Mouse (Mus musculus) forebrain, embryonic 15.5 days (tissue): ENCODE data around the gene Dhtkd1. TPM values are rescaled to one million over a fixed set of nuclear protein-coding genes. Genes with fewer than 3 reads are reported as not detected.

Source experiments
- ATAC-seq: fragments of 200-750 bp; cut with Nextera tagmentation; replicated peaks from 2 replicates; pipeline ENCODE4 v1.8.0; 2017; ENCODE audit warnings: mild to moderate bottlenecking, moderate TSS enrichment, moderate library complexity
- H3K27ac ChIP-seq: fragments of 300-500 bp; sonication (generic); replicated peaks from 2 replicates; pipeline ENCODE4 v1.5.1; 2015; ENCODE audit warnings: mild to moderate bottlenecking, inconsistent platforms
- H3K27me3 ChIP-seq: fragments of 300-500 bp; sonication (generic); 2 replicates; pipeline ENCODE4 v1.6.1; 2015; ENCODE audit warnings: inconsistent platforms
- H3K36me3 ChIP-seq: fragments of 300-500 bp; sonication (generic); 2 replicates; pipeline ENCODE4 v1.6.1; 2015; ENCODE audit warnings: mild to moderate bottlenecking, inconsistent platforms
- H3K4me1 ChIP-seq: fragments of 300-500 bp; sonication (generic); 2 replicates; pipeline ENCODE4 v1.6.1; 2015; ENCODE audit warnings: inconsistent platforms
- H3K4me2 ChIP-seq: fragments of 300-500 bp; sonication (generic); replicated peaks from 2 replicates; pipeline ENCODE4 v1.6.1; 2015; ENCODE audit warnings: mild to moderate bottlenecking, inconsistent platforms
- H3K4me3 ChIP-seq: fragments of 300-500 bp; sonication (generic); 2 replicates; pipeline ENCODE4 v1.5.1; 2015; ENCODE audit warnings: mild to moderate bottlenecking, inconsistent platforms
- H3K9ac ChIP-seq: fragments of 300-500 bp; sonication (generic); replicated peaks from 2 replicates; pipeline ENCODE4 v1.6.1; 2015; ENCODE audit warnings: mild to moderate bottlenecking, inconsistent platforms
- H3K9me3 ChIP-seq: fragments of 300-500 bp; sonication (generic); 2 replicates; pipeline ENCODE4 v1.6.1; 2016; ENCODE audit warnings: inconsistent platforms
- WGBS: fragments of 180-500 bp; shearing (Covaris S2); methylation state at CpG from one replicate; pipeline ENCODE4 v1.1.7; 2015; ENCODE audit warnings: mixed read lengths; 5-methylcytosine and 5-hydroxymethylcytosine counted together
- polyA plus RNA-seq: library from polyadenylated mRNA; unstranded; fragments of >200 nt; fragmentation: Nextera tagmentation; extraction: Ambion mirVana; gene quantifications from 2 replicates; pipeline ENCODE4 v1.2.1, GENCODE M21; 2015

The Dhtkd1 gene
- polyA plus RNA-seq, 1 experiment from 2014 or later: 8.9 TPM

DNA sequence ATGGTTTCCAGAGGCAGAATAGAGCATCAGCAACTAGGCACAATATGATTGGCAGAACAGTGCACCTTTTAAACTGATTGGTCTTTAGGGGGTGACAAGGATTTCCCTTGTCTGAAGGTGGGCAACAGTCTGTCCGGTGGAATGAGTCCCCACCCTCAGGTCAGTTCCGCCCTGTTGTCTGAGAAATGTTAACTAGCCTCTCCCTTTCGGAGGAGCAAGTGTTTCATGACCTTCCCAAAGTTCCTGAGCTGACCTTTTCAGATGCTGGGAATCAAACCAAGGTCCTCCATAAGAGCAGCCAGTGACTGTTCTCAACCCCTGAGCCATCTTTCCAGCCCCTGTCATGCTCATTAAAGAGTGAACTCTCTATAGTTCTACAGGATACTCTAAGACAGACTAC lies 4.3 kb upstream of the Dhtkd1 start:
- Histone ChIP-seq H3K27ac (no peak overlapping the region), H3K9ac (no peak overlapping the region), H3K27me3 (no peaks in the 10 kb centered on the region), H3K4me1 (peaks cover 15% of the 10 kb centered on the region), H3K4me3 (no peak overlapping the region), H3K9me3 (no peaks in the 10 kb centered on the region), H3K36me3 (no peaks in the 10 kb centered on the region), H3K4me2 (no peak overlapping the region)
- ATAC-seq: no peak
- WGBS: 85% methylated on average over 3 of the region's 3 CpGs

DNA sequence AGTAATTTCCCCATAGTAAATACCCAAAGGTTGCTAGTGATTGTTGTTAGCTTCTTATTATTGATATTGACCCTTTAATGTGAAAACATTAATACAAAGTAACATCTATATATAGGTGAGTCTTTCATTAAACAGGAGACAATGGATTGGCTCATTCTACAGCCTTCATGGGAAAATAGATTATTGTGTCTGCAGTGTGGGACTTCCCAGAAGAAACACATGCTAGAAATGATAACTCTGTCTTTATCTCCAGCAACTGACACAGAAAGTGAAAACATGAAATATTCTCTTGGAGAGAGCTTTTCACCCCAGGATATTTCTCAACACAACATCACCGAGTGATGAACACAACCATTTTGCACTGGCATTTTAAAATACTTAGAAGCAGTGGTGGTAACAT lies 3.0 kb upstream of the Dhtkd1 start:
- 93% methylated on average over 1 of the region's 1 CpGs for WGBS
- Histone ChIP-seq H3K9me3 (no peaks in the 10 kb centered on the region), H3K4me2 (no peak overlapping the region), H3K27me3 (no peaks in the 10 kb centered on the region), H3K4me1 (peaks cover 15% of the 10 kb centered on the region), H3K36me3 (no peaks in the 10 kb centered on the region), H3K4me3 (no peak overlapping the region), H3K9ac (no peak overlapping the region), H3K27ac (no peak overlapping the region)
- no peak for ATAC-seq

DNA sequence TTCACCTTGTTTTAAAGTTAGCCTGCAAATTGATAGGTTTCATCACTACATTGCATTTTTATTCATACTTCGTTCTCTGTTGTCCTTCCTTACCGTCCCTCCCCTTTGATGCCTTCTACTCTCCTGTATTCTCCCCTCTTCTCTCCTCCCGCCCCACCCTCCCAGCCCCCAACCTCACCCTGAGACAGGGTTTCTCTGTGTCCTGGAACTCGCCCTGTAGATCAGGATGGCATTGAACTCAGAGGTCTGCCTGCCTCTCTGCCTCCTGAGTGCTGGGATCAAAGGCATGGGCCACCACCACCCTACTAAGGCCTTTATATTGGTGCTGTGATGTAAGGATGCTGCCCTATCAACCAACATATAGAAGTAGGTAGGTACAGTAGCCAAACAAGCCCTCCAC lies 479 bp upstream of the Dhtkd1 start:
- 40% methylated on average over 4 of the region's 4 CpGs for WGBS
- peak overlapping the region; percentile 82 for H3K4me2 ChIP-seq
- H3K4me3 ChIP-seq: peak overlapping the region; percentile 63
- no peak for ATAC-seq
- no peak overlapping the region for H3K9ac ChIP-seq
- H3K27me3 ChIP-seq: no peaks in the 10 kb centered on the region
- no peak overlapping the region for H3K27ac ChIP-seq
- H3K9me3 ChIP-seq: no peaks in the 10 kb centered on the region
- H3K4me1 ChIP-seq: peaks cover 10% of the 10 kb centered on the region
- no peaks in the 10 kb centered on the region for H3K36me3 ChIP-seq

DNA sequence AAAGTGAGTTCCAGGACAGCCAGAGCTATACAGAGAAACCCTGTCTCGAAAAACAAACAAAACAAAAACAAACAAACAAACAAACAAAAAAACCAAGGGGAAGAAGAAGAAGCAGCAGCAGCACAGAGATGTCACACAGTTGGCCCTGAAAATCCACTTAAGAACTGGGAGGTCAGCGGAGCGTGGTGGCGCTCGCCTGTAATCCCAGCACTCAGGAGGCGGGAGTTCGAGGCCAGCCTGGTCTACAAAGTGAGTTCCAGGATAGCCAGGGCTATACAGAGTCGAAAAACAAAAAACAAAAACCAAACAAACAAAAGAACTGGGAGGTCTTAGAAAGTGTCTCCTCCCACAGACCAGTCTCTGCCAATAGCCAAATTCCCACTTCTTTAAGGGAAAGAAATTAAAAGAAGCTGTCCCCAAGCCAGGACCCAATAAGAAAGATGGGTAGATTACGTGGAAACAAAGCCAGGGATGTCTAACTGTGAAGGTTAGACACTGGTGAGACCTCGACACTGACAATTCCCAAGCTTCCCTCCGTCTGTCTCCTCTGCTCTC lies 654 bp downstream of the Dhtkd1 start:
- Histone ChIP-seq H3K4me3 (peak overlapping the region; percentile 63), H3K27me3 (no peaks in the 10 kb centered on the region), H3K27ac (0 out of 2 replicates have a peak overlapping the region, but pooled peaks have one; percentile 8), H3K9me3 (no peaks in the 10 kb centered on the region), H3K4me2 (peak overlapping the region; percentile 82), H3K9ac (peak overlapping the region; percentile 66), H3K4me1 (peaks cover 10% of the 10 kb centered on the region), H3K36me3 (no peaks in the 10 kb centered on the region)
- peak; percentile 9 for ATAC-seq
- 57% methylated on average over 11 of the region's 11 CpGs for WGBS

DNA sequence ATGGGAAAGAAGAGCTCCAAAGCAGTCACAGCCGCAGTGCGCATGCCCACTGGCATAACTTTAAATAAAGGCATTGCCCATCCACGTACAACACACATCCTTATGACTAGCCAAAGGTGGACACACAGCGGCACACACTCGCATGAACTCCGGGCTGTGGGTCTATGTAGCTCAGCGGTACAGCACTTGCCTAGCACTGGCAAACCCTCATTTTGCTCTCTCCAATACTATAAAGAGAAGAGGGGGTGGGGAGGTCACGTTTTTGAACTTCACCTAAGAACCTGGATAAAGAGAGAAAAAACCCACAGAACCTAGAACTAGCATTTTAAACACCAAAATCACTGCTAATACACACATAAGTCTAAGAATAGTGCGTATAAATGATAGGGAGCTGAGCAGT lies 1.7 kb downstream of the Dhtkd1 start:
- Histone ChIP-seq H3K9me3 (no peaks in the 10 kb centered on the region), H3K36me3 (no peaks in the 10 kb centered on the region), H3K27me3 (no peaks in the 10 kb centered on the region), H3K9ac (no peak overlapping the region), H3K27ac (no peak overlapping the region), H3K4me3 (no peak overlapping the region), H3K4me2 (no peak overlapping the region), H3K4me1 (peaks cover 10% of the 10 kb centered on the region)
- 94% methylated on average over 9 of the region's 9 CpGs for WGBS
- no peak for ATAC-seq

DNA sequence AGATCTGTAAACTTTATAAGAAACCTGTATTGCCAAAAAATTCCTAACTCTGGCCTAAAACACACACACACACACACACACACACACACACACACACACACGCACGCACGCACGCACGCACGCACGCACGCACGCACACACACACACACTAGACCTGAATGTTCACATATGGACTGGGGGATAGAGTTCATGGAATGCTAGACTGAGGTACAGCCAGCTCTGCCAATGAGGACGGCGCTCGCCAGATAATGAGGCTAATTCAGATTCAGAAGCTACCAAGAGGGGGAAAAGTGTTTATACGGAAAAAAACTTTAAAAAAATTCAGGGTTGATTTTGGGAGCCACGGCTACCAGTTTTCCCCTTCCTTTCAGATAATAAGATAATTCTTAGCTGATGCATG lies 2.7 kb downstream of the Dhtkd1 start:
- ATAC-seq: no peak
- no peak overlapping the region for H3K4me3 ChIP-seq
- WGBS: 90% methylated on average over 14 of the region's 14 CpGs

DNA sequence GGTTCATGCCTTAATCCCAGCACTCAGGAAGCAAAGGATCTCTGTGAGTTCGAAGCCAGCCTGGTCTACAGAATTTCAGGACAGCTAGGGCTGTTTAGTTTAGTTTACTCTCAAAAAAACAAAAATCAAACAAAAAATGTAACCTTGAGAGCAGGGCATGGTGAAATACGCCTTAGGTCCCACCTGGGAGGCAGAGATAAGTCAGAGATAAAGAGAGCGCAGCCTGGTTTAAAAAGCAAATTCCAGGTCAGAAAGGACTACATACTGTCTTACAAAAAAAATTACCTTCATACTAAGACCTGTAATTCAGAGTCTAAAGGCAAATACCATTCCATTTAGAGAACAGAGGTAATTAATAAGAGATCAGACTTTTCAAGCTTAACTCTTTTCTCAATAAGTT lies 3.3 kb downstream of the Dhtkd1 start:
- no peaks in the 10 kb centered on the region for H3K36me3 ChIP-seq
- H3K9ac ChIP-seq: no peak overlapping the region
- ATAC-seq: no peak
- no peaks in the 10 kb centered on the region for H3K9me3 ChIP-seq
- WGBS: 95% methylated on average over 3 of the region's 3 CpGs
- peaks cover 10% of the 10 kb centered on the region for H3K4me1 ChIP-seq
- H3K4me3 ChIP-seq: no peak overlapping the region
- no peak overlapping the region for H3K4me2 ChIP-seq
- no peaks in the 10 kb centered on the region for H3K27me3 ChIP-seq
- no peak overlapping the region for H3K27ac ChIP-seq

More for the DNA sequence above, 2.7 kb downstream of the Dhtkd1 start:
- no peak overlapping the region for H3K9ac ChIP-seq
- no peaks in the 10 kb centered on the region for H3K9me3 ChIP-seq
- H3K27ac ChIP-seq: no peak overlapping the region
- H3K27me3 ChIP-seq: no peaks in the 10 kb centered on the region
- no peaks in the 10 kb centered on the region for H3K36me3 ChIP-seq
- H3K4me1 ChIP-seq: peaks cover 10% of the 10 kb centered on the region
- no peak overlapping the region for H3K4me2 ChIP-seq

DNA sequence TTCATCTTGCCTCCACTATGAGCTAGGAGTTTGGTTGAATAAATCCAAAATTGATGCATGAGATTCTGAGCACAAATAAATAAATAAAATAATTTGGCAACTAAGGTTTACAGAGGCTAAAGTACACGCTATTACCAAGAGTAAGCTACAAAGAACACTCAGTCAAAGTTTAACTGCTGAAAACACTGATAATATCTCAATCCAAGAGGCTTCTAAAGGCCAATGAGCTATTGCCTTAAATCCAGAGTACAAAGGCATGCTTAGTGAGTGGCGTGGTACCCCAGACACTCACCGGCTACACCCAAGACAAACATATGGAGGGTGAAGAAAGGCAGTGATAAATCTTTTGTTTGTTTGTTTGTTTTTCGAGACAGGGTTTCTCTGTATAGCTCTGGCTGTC lies 6.0 kb downstream of the Dhtkd1 start:
- 95% methylated on average over 4 of the region's 4 CpGs for WGBS
- no peak overlapping the region for H3K27ac ChIP-seq
- H3K36me3 ChIP-seq: no peaks in the 10 kb centered on the region
- no peaks in the 10 kb centered on the region for H3K27me3 ChIP-seq
- no peak overlapping the region for H3K4me3 ChIP-seq
- H3K9me3 ChIP-seq: no peaks in the 10 kb centered on the region
- no peaks in the 10 kb centered on the region for H3K4me1 ChIP-seq
- ATAC-seq: no peak
- no peak overlapping the region for H3K9ac ChIP-seq
- no peak overlapping the region for H3K4me2 ChIP-seq

DNA sequence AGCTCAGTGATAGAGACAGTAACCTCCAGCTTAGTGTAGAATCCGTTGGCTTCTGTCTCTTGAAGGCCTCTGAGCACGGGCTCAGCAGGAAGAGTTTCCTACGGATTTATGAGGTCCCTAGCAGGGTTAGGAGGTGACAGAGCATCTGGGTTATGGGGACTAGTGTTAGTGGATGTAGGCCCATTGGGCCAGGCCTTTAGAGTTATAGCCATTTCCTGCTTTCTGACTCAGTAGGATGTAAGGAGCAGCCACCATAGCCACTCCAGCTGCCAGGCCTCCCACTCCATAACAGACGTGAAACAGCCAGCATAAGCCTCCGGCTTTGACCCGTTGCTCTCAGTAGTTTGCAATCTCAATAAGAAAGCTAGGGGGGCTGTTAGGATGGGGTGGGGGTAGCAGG lies 6.5 kb downstream of the Dhtkd1 start:
- no peak for ATAC-seq

DNA sequence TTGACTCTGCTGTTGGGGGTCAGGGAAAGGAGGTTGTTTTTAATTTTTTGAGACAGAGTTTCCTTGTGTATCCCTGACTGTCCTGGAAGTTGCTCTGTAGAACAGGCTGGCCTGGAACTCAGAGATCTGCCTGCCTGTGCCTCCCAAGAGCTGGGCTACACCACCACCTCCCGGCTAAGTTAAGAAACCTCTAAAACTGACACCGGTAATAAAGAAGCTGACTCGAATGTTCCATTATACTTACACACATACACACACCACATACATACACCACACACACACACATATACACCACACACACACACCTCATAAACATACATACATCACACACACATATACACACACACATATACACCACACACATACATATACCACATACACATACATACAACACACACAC lies 7.7 kb downstream of the Dhtkd1 start:
- peaks cover 4% of the 10 kb centered on the region; the same call in 1 of the 2 replicates for H3K36me3 ChIP-seq
- no peak overlapping the region for H3K4me2 ChIP-seq
- ATAC-seq: no peak
- H3K4me3 ChIP-seq: no peak overlapping the region
- no peaks in the 10 kb centered on the region for H3K4me1 ChIP-seq
- no peaks in the 10 kb centered on the region for H3K9me3 ChIP-seq
- no peak overlapping the region for H3K9ac ChIP-seq
- no peaks in the 10 kb centered on the region for H3K27me3 ChIP-seq
- WGBS: 97% methylated on average over 3 of the region's 3 CpGs
- H3K27ac ChIP-seq: no peak overlapping the region

More for the DNA sequence above, 6.5 kb downstream of the Dhtkd1 start:
- H3K9me3 ChIP-seq: no peaks in the 10 kb centered on the region
- no peak overlapping the region for H3K27ac ChIP-seq
- WGBS: 80% methylated on average over 6 of the region's 6 CpGs
- no peaks in the 10 kb centered on the region for H3K27me3 ChIP-seq
- no peak overlapping the region for H3K9ac ChIP-seq
- no peaks in the 10 kb centered on the region for H3K4me1 ChIP-seq
- H3K4me3 ChIP-seq: no peak overlapping the region
- no peaks in the 10 kb centered on the region for H3K36me3 ChIP-seq
- no peak overlapping the region for H3K4me2 ChIP-seq

DNA sequence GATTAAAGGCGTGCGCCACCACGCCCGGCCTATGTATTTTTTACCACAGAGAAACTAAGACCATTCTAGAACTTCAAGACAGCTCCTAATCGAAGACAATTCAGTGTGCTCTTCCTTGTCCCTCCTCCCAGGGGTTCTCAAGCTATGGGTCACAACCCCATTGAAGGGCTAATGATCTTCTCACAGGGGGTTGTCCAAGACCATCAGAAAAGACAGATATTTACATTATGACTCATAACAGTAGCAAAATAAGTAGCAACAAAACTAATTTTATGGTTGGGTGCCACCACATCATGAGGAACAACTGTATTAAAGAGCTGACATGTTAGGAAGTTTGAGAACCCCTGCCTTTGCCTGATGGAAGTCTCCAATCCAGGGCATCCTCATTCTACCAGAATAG lies 10.7 kb downstream of the Dhtkd1 start:
- ATAC-seq: no peak

DNA sequence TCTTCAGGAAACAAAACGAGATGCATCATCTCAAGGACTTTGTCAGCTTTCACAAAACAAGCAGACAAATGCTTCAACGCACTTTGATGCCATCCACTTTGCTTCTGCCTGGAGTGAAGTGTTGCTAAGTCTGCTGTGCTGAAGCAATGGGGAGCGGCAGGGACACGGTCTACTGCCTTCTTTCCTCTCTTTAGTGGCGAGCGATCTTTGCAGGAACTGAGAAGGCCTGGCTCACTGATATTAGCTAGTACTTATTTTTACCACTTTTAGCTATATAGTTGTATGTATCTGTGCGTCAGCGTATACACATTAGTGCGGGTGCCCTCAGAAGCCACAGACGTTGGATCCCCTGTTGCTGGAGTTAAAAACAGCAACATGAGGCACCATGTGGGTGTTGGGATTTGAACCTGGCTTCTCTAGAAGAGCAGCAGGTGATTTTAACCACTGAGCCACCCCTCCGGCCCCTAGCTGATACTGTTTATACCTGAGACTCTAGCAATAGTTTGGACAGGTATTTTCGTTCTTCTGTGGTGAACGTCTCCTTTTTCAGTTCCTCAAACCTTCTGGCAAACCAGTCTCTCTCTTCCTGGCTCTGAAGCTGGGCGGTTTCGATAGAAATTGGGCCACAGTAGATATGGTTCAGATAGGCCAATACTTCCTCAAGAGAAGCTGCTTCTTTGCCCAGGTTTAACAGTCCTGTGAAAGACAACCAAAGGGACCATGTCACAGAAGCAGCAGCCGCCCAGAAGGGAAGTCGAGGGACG lies 12.1 kb downstream of the Dhtkd1 start:
- WGBS: 92% methylated on average over 18 of the region's 18 CpGs
- no peak overlapping the region for H3K4me3 ChIP-seq
- H3K9ac ChIP-seq: no peak overlapping the region
- no peak overlapping the region for H3K27ac ChIP-seq
- H3K4me1 ChIP-seq: no peaks in the 10 kb centered on the region
- peaks cover 14% of the 10 kb centered on the region for H3K36me3 ChIP-seq
- H3K27me3 ChIP-seq: no peaks in the 10 kb centered on the region
- no peak overlapping the region for H3K4me2 ChIP-seq
- no peaks in the 10 kb centered on the region for H3K9me3 ChIP-seq
- no peak for ATAC-seq

More for the DNA sequence above, 10.7 kb downstream of the Dhtkd1 start:
- Histone ChIP-seq H3K9me3 (no peaks in the 10 kb centered on the region), H3K9ac (no peak overlapping the region), H3K27me3 (no peaks in the 10 kb centered on the region), H3K4me1 (no peaks in the 10 kb centered on the region), H3K4me3 (no peak overlapping the region), H3K27ac (no peak overlapping the region), H3K4me2 (no peak overlapping the region), H3K36me3 (peaks cover 14% of the 10 kb centered on the region)
- WGBS: 95% methylated on average over 5 of the region's 5 CpGs

DNA sequence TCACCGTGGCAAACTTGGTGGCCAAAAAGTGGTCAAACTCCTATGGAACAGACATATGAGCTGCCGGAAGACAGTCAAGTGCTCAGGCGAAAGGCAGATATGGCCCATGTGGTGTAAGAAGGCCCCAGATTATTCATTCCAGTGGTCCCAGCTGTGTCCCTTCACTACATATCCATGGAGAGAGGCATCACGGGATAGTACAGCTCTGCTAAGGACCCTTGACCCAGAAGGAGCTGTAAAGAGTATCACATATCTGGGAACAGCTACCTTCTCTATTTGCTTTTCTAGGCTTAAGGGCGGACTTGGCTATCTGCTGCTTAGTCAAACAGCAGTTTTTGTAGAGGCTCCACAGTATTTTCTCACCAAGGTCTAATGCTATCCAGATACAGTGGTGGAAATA lies 12.8 kb downstream of the Dhtkd1 start:
- H3K36me3 ChIP-seq: peaks cover 14% of the 10 kb centered on the region
- no peaks in the 10 kb centered on the region for H3K9me3 ChIP-seq
- no peaks in the 10 kb centered on the region for H3K27me3 ChIP-seq
- no peak overlapping the region for H3K4me3 ChIP-seq
- no peak overlapping the region for H3K9ac ChIP-seq
- WGBS: 93% methylated on average over 5 of the region's 5 CpGs
- H3K4me2 ChIP-seq: no peak overlapping the region
- no peaks in the 10 kb centered on the region for H3K4me1 ChIP-seq
- no peak for ATAC-seq
- H3K27ac ChIP-seq: no peak overlapping the region
